Mouse (Mus musculus) E14TG2a.4 (cell line): ENCODE measurements around the gene Gm867.

ENCODE experiments used
- H3K27me3 ChIP-seq: 2 replicates; pipeline ENCODE4 v1.6.1; 2014; ENCODE audit warnings: low read length, control low read depth; ENCODE audit not compliant: insufficient read depth
- H3K36me3 ChIP-seq: 2 replicates; pipeline ENCODE4 v1.6.1; 2014; ENCODE audit warnings: low read length, control low read depth; ENCODE audit not compliant: insufficient read depth
- H3K4me1 ChIP-seq: replicated peaks from 2 replicates; pipeline ENCODE4 v1.6.1; 2014; ENCODE audit warnings: low read depth, low read length, control low read depth
- H3K4me3 ChIP-seq: replicated peaks from 2 replicates; pipeline ENCODE4 v1.5.1; 2014; ENCODE audit warnings: mild to moderate bottlenecking, low read length
- H3K9me3 ChIP-seq: 2 replicates; pipeline ENCODE4 v1.6.1; 2014; ENCODE audit warnings: low read length, control low read depth
- CTCF ChIP-seq: conservative IDR thresholded peaks from 2 replicates; pipeline ENCODE4 v1.5.1; 2014; ENCODE audit warnings: low read length
- NANOG ChIP-seq: IDR thresholded peaks from 2 replicates; pipeline ENCODE4 v1.6.1; 2014; ENCODE audit warnings: borderline replicate concordance, low read length, mixed read lengths
- POU5F1 ChIP-seq: IDR thresholded peaks from 2 replicates; pipeline ENCODE4 v1.6.1; 2014; ENCODE audit warnings: low read length, borderline replicate concordance

Gm867 gene

DNA sequence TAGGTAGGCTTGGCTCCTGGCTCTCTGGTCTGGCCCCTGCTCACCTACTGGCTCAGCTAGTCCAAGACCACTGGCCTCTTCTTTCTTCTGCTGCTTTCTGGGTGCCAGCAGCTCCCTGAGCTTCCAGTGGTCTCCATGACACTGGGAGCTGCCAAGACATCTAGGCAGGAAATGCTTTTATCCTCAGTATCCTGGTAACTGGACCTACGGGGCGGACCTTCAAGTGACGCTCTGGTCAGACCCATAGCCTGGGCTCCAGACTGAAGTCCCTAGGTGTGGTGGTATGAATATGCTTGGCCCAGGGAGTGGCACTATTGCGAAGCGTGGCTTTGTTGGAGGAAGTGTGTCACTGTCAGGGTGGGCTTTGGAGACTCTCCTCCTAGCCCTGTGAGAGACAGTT, at the start of gene Gm867:
Gene Gm867 (minus strand): TSS at position 153 of the 400 bp plus-strand sequence.
- H3K27me3 ChIP-seq = no peaks in the 10 kb centered on the region
- no peak for TF ChIP-seq CTCF
- no peak for TF ChIP-seq NANOG
- TF ChIP-seq POU5F1 = no peak
- peaks cover 75% of the 10 kb centered on the region for H3K4me1 ChIP-seq

DNA sequence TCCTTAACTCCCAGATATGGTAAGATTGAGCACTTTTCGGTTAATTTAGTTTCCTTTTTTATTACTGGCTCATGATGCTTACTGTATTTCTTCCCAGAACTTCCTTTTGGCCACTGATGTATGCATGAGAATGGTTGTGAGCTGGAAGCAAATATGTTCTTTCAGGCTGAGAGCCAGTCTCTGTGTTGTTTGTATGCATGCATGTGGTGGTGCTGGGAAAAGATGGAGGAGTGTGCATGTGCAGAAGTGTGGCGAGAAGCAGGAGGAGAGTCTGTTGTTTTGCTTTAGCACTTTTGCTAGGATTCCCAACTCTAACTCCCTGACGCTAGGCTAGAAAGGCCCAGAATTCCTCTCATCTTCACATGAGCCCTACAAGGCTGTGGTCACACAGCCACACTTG, 39.0 kb upstream of the Gm867 start:
- TF ChIP-seq NANOG = no peak
- TF ChIP-seq POU5F1 = no peak
- Histone ChIP-seq H3K9me3 (no peaks in the 10 kb centered on the region), H3K27me3 (no peaks in the 10 kb centered on the region), H3K36me3 (no peaks in the 10 kb centered on the region), H3K4me3 (no peak overlapping the region), H3K4me1 (peaks cover 35% of the 10 kb centered on the region)

More for the DNA sequence above, at the start of gene Gm867:
- Histone ChIP-seq H3K9me3 (no peaks in the 10 kb centered on the region), H3K4me3 (peak within 1 kb of the TSS; percentile 66), H3K36me3 (peaks cover 36% of the 10 kb centered on the region)

DNA sequence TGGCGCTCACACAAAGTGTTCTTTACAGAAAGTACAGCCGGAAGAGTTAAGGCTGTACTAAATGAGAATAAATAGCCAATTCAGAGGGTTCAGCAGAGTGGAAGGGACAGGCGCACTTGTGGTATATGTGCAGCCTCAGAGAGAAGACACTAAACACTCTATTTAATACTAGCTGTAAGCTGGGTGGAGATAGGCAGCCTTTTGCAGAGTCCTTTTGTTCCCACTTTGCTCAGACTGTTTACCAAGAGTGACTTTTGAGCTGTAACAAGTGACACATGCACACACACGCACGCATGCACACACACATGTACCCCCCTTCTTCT, 38.3 kb upstream of the Gm867 start:
- Histone ChIP-seq H3K4me1 (peaks cover 39% of the 10 kb centered on the region), H3K9me3 (no peaks in the 10 kb centered on the region), H3K27me3 (no peaks in the 10 kb centered on the region), H3K36me3 (no peaks in the 10 kb centered on the region), H3K4me3 (no peak overlapping the region)
- TF ChIP-seq CTCF (no peak), POU5F1 (no peak), NANOG (no peak)

DNA sequence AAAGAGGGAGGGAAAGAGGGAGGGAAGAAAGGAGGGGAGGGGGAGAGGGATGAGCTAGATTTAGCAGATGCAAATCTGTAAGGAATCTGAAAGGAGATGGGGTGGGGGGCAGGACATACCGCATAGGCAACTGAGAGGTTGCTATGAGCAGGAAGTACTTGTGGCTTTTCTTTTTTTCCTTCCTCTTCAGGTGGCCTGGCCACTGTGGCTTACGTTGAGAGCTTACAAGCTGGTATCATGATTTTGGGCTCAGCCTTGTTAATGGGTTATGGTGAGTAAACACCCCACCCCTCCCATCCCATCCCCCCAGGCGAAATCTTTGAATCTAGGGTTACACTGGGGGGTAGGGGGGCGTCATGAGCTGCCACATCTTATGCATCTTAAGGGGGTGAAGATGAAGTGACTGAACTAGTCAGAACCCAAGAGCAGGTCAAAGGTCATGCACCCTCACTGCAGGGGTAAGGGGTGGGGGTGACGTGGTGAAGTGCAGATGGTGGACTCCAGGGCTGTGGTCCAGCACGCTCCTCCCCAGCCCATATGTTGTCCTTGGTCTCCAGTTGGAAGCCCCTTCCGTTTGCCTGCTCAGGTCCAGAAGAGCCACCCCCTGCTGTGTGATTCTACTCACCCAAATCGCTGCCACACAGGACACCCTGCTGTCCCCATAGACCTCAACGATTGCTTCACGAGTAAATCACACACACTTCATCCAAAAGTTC, 37.8 kb upstream of the Gm867 start:
- Histone ChIP-seq H3K4me1 (peaks cover 38% of the 10 kb centered on the region), H3K36me3 (no peaks in the 10 kb centered on the region), H3K4me3 (no peak overlapping the region), H3K9me3 (peaks cover 2% of the 10 kb centered on the region; the same call in 1 of the 2 replicates), H3K27me3 (no peaks in the 10 kb centered on the region)
- no peak for TF ChIP-seq NANOG

DNA sequence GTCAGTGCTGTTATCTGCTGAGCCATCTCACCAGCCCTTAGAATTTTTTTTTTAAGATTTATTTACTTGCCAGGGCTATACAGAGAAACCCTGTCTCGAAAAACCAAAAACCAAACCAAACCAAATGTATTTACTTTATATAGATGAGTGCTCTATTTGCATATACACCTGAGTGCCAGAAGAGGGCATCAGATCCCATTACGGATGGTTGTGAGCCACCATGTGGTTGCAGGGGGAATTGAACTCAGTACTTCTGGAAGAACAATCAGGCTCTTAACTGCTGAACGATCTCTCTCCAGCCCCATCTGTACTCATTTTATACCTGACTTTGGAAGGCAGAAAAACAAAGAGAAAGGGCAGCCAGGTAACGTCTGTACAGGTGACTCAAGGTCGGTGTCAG, 34.7 kb upstream of the Gm867 start:
- Histone ChIP-seq H3K36me3 (no peaks in the 10 kb centered on the region), H3K27me3 (no peaks in the 10 kb centered on the region), H3K4me1 (peaks cover 46% of the 10 kb centered on the region), H3K4me3 (no peak overlapping the region), H3K9me3 (peaks cover 11% of the 10 kb centered on the region)
- TF ChIP-seq CTCF (peak; percentile 94), NANOG (no peak)

DNA sequence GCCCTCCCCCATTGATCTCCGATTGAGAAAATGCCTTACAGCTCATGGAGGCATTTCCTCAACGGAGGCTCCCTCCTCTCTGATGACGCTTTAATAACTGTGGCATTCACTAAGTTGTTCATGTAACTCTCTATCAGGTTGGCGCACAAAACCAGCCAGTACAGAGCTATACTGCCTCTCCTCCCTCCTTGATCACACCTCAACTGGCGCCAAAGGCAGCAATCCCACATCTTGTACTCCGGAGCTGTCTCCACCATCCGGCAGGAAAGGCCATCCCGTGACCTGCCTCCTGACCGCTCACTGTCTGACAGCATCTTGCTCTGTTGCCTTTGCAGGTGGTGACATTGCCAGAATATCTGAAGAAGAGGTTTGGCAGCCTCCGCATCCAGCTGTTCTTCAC, 33.4 kb upstream of the Gm867 start:
- Histone ChIP-seq H3K27me3 (no peaks in the 10 kb centered on the region), H3K4me3 (no peak overlapping the region), H3K4me1 (peaks cover 52% of the 10 kb centered on the region), H3K9me3 (peaks cover 11% of the 10 kb centered on the region), H3K36me3 (no peaks in the 10 kb centered on the region)
- TF ChIP-seq CTCF (no peak), POU5F1 (no peak), NANOG (no peak)

DNA sequence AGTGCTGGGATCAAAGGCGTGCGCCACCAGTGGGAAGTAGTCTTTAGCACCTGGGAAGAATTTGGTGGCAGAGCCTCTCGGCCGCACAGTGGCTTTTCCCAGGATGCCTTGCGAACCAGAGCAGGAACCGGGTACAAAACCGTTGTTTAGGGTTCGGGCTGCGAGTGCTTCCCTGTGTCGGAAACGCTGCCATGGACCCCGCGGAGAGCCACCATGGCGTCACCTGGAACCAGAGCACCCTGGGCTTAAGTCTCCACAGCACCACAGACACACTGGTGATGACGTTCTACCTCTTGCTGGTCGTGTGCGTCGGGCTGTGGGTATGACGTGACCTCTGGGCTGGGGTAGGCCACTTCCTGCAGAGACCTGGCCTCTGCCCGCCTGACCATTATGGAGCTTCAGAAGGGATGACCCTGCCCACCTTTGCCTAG, 13.9 kb upstream of the Gm867 start, which contains the start of gene Gm5134:
Gene Gm5134 (plus strand): TSS at position 134 of the 431 bp plus-strand sequence.
- H3K9me3 ChIP-seq = no peaks in the 10 kb centered on the region
- peak within 1 kb of the TSS; percentile 75 for H3K4me3 ChIP-seq
- TF ChIP-seq POU5F1 (no peak), NANOG (no peak), CTCF (no peak)
- H3K36me3 ChIP-seq = no peaks in the 10 kb centered on the region
- no peaks in the 10 kb centered on the region for H3K27me3 ChIP-seq
- H3K4me1 ChIP-seq = peaks cover 39% of the 10 kb centered on the region

DNA sequence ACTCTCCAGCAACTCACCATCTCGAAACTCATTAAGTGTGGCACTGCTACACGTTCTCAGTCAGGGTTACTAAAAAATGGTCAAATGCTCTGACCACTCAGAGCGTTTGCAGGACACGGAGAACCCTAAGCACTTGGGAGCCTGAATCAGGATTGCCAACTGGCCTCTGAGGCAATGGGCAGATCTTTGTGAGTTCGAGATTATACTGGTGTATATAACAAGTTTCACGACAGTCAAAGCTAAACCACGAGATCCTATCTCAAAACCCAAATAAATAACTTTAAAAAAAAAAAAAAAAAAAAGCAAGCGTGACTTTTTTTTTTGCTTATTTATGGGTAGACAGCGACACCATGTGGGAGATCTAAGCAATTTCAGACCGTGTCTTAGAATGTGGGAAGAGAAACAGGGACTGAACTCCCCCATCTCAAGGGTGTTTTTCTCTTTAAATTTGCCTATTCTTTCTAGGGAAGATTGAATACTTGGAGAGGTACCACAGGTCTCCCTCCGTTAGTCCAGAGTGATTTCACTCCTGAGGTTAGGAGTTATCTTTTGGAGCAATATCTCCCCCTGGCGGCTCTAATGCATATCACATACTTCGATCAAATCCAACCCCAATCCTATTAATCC, 11.1 kb upstream of the Gm867 start:
- Histone ChIP-seq H3K36me3 (0 out of 2 replicates have a peak, but pooled peaks cover 4% of the 10 kb centered on the region), H3K4me3 (peak overlapping the region; percentile 78), H3K4me1 (peaks cover 50% of the 10 kb centered on the region), H3K27me3 (no peaks in the 10 kb centered on the region), H3K9me3 (no peaks in the 10 kb centered on the region)
- no peak for TF ChIP-seq POU5F1
- peak; percentile 65 for TF ChIP-seq CTCF

DNA sequence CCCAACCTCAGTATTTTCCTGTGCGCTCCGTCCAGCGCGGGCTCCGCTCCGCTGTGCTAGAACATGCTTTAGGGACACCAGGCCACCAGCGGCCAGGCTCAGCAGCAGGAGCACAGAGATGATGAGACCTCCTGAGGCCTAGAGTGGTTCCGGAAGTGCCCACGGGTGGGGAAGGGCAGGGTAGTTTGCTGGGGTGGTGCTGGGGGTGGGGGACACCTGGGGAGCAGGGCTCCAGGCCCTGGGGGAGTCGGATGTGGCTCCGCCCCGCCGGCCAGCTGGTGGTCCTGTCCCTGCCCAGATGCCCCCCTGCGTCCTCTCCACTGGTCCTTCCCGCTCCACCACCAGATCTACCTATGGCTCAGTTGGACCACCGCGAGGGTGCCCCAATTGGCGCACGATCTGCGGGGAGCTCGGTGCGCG, 10.3 kb upstream of the Gm867 start:
- Histone ChIP-seq H3K27me3 (no peaks in the 10 kb centered on the region), H3K9me3 (peaks cover 6% of the 10 kb centered on the region; the same call in 1 of the 2 replicates), H3K4me3 (peak overlapping the region; percentile 78), H3K4me1 (peaks cover 53% of the 10 kb centered on the region), H3K36me3 (0 out of 2 replicates have a peak, but pooled peaks cover 7% of the 10 kb centered on the region)
- TF ChIP-seq NANOG (no peak), CTCF (no peak), POU5F1 (no peak)
